Mouse (Mus musculus) activated CD4-positive, CD25-positive, alpha-beta regulatory T cell, adult 4 months (primary cell): ENCODE measurements around the gene Lamp1. TPM values are rescaled to one million over a fixed set of nuclear protein-coding genes. Genes with fewer than 3 reads are reported as not detected.
"Not testable (repeated sequence)": the region's sequence is repeated elsewhere in the genome, so short reads cannot be mapped to it uniquely, and the experiment has no call there.

Experiments
- ATAC-seq: one replicate; pipeline ENCODE4 v1.8.0; 2017
- polyA plus RNA-seq, 2 experiments: library from polyadenylated mRNA; unstranded; fragments of 100-300 nt; shearing (Covaris generic); gene quantifications; one replicate each; pipeline ENCODE4 v1.2.1; 2017

Gene Lamp1
- polyA plus RNA-seq: 10 to 100 TPM; 17.9 to 18.1 TPM

DNA sequence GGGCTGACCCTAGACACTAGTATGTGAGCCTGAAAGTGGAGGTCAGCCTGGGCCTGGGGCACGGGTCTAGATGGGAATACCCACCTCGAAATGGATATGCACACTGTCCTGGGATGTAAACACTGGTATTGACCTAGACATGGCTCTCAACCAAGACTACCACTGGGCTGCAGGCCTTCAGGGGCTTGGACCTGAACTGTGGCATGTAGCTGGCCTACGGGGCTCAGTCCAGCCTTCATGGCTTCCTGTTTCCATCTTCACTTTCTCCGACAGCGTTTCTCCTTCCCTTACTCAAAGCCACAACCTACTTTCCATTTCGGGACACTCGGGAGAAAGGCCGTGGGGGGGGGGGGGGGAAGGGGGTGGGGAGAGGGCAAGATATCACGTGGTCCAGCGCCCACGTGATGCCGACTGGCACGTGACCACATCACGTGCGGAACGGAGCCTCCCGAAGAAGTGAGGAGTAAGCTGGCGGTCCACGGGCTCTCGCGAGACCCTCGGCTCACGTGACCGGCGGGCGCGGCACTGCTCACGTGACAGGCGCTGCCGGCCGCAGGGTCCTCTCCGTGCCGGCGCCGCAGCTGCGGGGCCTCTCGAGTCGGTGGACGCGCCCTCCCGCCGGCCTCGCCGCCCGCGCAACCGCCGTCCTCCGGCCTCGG, at the start of gene Lamp1:
Gene Lamp1, plus strand, starts transcription at position 444 of the 659 bp plus-strand sequence.
- ATAC-seq: peak; percentile 84

DNA sequence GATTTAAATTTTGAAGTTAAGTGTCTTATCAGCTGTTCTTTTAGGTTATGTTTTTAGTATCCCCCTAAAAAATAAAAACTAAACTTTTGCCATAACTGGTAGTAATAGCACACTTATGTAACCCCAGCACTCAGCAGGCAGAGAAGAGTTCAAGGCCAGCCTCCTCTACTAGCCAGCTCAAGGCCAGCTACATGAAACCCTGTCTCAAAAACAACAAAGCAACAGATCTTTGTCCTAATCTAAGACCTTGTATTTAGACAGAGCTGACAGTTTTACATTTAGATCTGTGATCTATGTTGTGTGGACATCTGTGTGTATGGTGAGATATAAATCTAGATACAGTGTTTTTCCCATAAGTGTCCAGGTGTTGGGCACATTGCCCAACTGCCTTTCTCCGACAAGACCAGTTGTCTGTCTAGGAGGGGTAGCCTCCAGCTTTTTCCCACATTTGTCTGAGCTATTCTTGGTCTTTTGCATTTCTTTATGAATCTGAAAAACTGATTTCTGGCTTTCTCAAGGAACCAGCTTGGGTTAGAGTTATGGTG, 49.5 kb upstream of the Lamp1 start:
- ATAC-seq: no peak

DNA sequence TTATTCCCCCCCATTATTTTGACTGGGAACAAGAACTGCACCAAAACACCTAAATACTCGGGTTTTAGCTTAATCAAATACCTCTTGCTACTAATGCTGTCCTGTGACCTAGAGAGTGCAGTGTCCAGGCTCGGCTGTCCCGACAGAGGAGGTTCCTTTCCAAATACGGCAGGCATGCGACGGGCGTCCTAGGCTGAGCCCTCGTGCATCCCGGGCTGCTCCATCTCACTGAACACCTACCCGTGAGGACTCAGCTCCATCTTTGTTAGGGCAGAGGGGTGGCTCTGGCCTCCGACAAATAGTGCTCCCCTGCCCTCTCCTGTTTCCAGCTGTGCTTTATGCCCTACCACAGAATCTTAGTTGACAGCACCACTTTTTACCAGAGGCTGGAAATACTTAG, 47.0 kb upstream of the Lamp1 start:
- no peak for ATAC-seq

DNA sequence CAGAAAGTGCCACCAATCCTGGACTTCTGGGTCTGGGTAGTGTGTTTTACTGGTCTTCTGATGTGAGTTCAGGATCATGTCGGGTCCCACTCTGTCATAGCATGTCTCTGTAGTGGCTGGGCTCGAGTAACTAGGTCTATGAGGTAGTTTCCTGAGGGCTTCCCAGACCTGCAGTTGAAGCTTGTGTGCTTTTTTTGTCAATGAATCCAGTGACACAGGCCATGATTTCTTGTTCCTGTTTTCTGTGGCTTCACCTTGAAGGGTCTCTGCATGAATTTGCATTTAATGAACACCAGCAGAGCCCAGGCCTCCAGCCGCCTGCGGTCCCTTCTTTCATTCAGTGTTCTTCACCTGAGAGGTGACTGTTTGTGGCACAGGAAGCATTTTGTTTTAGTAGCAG, 45.7 kb upstream of the Lamp1 start:
- no peak for ATAC-seq

DNA sequence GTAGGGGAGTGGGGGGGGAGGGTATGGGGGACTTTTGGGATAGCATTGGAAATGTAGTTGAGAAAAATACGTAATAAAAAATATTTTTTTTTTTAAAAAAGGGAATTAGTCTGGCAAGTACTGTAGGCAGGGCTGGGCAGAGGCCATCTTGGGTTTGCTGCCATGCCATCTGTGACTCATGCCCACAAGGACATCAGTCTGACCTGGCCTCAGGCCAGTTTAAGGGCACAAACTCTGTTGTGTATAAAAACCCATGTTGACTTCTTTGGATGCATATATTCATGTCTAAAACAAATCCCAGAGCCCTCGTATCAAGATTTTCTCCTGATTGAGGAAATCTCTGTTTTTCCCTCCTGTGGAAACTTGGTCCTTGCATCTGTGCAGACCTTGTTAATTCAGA, 41.9 kb upstream of the Lamp1 start:
- ATAC-seq: no peak

DNA sequence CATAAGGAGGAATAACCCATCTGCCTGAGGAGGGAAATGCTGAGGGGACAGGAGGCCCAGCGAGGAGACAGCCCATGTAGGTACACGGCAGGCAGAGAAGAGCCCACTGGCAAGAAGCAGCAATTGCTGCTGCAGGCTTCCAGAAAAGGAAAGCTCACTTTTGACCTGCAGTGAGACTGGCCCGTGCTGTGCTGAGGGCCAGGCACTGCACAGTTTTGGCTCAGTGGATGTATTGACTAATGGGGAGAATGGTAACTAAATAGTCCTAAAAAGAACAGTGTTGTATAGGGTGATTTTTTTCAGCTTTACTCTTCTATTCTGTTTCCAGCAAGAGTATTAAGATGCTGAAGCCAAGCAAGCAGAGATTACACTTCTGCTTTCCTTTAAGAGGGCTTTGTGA, 40.4 kb upstream of the Lamp1 start:
- no peak for ATAC-seq

DNA sequence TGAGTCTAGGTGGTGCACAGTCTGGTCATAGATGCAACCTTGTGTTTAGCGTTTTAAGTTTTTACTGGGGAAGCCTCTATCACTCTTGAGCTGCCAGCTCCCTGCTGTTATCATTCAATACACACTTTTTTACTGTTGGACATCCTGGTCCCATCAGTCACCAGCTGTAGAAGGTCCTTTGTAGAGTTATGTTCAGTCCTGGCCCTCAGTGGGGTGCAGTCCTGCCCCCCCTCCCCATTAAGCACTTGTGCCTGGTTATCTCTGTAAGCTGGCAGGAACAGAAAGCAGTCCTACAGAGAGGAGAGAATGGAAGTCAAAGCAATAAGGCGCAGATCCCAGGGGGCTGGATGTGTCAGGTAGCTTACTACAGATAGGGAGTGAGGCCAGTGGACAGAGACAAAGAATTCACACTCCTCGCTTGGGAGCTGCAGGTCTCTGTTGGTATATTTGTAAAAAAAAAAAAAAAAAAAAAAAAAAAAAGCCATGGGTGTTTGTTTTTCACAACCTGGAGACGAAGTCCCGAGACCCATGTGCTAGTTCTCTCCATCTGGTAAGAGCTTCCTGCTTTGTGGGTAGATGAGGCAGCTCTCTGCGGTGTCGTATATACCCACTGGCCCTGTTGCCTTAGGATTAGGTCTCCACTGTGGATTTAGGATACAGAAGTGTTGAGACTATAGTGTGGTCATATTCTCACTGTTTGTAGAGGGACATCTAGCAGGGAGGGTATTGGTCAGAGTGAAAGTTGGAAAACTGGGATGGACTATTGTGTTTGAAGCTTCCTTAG, 37.9 kb upstream of the Lamp1 start:
- ATAC-seq: no peak

DNA sequence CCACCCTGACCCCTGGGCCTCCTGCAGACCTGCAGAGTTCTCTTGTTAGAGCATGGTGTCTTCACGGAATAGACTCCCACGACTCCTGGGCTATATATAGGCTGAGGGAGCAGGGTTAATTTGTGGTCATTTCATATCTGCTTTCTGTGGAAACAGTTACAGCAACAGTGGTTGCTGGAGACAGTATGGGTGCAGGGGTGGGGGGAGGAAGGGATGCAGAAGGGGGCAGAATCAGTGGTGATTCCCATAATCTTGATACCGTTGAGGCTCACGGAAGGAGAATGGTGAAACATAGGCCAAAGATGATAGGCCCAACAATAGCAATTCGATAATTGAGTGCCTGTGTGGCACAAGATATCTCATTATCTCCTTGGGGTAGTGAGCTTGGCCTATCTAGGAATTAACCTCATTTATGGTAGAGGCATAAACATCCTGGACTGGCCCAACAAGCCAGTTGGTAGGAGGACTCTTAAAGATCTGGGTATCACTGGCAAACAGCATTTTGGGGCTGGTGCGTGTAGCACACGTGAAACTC, 36.0 kb upstream of the Lamp1 start:
- ATAC-seq: no peak

DNA sequence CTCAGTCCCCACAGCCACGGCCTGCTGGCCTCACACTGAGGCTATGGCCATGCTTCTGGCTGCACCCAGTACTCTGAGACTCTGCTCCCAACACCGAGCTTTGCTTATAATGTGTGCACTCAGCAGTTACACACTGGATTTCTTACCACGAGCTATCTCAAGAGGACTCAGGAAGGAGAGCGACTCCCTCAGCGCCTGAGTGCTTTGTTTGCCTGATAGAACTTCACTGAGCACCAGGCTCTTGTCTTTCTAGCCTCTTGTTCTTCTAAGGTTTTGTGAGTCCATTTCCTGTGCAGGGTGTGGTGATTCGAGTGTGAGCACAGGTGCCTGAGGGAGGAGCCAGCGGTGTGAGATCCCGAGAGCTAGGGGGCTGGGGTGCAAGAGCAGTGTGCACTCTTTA, 34.1 kb upstream of the Lamp1 start:
- no peak for ATAC-seq

DNA sequence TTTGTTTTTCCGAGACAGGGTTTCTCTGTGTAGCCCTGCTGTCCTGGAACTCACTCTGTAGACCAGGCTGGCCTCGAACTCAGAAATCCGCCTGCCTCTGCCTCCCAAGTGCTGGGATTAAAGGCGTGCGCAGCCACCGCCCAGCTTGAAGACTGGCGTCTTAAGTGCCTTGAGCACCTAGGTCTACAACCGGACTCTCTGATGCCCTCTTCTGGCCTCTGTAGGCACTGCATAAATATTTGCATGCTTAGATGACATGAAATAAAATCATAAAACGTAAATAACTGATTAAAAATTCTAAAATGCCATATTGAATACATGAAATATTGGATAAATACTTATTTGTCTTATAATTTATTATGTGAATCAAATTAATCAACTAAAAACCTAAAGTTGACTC, 26.7 kb upstream of the Lamp1 start:
- not testable (repeated sequence) for ATAC-seq

DNA sequence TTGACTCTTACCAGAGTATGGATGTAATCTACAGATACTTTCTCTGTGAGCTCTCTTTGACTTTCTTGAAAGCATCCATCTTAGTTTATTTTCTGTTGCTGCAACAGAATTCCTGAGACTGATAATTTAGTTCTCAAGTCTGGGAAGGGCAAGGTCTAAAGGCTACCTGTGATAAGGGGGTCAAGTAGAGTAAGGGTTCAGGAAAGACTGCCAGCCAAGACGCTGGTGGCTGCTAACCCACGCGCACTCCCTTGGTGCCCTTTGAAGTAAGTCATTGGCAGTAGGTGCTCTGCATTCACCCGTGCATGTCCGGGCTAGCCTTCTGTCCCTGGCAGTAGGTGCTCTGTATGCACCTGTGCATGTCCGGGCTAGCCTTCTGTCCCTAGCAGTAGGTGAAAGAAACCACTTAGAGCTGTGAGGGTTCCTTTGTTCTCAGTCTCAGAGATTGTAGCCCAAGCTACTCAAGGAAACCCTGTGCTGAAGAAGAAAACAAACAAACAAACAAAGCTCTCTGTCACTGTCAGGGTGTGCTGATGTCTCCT, 19.2 kb upstream of the Lamp1 start:
- no peak for ATAC-seq

DNA sequence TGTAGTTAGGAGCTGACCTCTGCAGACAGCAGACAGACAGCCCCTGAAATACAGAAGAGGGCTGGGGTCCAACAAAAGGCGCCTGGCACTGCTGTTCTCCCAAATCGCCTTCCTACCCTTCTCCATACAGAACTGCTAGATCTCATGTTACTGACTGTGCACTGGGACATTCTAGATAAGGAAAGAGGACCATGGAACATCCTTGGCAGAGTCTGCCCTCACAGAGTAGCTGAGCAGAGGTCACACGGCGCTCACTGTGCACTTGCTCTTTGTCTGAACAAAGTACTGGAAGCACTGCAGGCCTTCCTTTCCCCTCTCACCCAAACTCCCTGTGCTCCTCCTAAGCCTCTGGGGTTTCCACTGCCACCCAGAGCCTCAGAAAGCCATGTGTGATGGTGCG, 17.3 kb upstream of the Lamp1 start:
- no peak for ATAC-seq

DNA sequence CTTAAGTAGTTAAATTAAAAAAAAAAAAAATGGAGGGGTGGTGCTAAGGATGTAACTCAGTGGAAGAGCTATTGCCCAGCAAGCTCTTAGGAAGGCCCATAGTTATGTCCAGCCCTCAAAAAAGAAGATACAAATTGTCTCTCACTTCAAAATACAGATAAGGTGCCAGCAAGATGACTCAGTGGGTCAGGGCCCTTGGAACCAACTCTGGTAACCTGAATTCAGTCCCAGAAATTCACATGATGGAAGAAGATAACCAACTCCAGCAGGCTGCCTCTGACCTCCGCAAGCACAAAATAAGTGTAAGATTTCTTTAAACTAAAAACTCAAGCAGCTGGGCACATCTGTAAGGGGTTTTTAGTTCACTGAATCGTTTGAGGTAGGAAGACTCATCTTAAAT, 10.5 kb upstream of the Lamp1 start:
- ATAC-seq: no peak

DNA sequence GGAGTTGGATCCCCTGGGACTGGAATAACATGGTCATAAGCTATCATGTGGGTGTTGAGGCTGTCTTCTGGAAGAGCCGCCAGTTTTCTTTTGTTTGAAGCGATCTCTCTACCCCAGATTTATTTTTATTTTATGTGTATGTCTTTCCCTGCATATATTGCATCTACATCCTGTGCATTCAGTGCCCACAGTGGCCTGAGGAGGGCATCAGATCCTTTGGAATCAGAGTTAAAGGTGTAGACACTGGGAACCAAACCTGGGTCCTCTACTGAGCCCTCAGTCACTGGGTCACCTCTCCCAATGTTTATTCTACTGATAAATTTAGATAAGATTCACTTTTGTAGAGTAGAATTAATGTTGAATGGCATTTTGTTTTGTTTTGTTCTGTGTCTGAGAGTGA, 9.7 kb upstream of the Lamp1 start:
- ATAC-seq: no peak

DNA sequence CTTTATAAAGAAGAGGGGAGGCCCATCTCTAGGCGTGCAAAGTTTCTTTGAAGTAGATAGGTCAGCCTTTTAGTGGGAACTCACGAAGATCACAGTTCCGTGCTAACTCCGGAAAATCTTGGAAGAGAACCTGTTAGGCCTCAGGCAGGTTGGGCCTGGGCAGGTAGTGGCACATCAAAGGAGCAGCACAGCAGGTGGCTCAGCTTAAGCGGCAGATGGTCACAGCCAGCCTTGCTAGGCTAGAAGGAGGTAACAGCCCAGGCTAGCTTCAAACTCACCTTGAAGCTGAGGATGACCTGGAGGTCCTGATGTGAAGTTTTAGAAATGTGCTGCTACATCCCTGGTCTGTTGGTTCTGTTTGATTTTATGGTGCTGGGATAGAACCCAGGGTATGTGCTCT, 9.1 kb upstream of the Lamp1 start:
- no peak for ATAC-seq

DNA sequence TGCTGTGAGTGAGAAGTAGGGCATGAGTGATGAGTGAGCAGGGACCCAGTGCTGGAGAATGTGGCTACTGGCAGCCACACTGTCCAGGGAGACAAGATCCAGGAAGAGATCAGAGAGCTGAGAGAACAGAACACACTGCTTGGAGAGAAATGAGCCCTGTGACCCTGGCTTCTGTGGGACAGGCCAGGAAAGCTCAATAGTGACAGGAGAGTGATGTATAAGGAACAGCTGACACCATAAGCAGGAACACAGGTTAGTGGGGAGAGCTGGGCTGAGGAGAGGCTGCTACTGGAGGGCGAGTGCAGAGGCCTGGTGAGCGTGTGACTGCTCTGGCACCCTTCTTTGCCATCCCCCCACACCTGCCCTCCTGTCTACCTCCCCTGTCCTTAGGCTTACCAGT, 8.0 kb upstream of the Lamp1 start:
- ATAC-seq: no peak

DNA sequence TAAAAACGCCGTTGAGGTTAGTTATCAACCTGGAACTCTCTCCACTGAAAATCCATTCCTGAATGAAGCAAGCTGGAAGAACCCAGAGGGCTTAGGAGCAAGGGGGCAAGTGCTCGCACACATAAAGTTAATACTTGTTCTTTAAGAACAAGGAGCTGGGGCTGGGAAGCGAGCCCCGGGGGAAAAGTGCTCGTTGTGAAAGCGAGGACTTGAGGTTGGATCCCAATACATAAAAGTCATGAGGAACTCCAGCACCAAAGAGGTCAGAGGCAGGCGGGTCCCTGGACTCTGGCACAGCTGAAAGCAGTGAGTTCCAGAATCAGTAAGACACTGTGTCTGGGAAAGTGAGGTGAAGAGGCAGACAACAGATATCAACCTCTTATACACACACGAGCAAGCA, 4.9 kb upstream of the Lamp1 start:
- ATAC-seq: no peak

DNA sequence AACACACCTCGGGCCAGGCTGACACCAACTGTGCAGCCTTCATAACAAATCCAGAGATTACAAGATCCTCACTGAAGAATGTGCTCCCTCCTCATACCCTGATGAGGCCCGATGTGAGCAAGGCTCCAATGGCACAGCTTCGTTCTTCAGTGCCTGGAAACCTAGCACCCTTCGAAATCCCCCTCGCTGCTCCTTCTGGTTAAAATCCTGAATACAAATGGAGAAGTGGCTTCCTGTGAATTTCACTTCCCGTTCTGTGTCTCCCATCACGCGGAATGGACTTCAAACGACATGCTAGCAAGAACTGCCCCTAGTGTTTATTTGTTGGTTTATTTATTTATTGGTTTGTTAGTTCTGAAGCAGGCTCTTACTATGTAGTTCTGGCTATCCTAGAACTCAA, 3.6 kb upstream of the Lamp1 start:
- ATAC-seq: no peak

DNA sequence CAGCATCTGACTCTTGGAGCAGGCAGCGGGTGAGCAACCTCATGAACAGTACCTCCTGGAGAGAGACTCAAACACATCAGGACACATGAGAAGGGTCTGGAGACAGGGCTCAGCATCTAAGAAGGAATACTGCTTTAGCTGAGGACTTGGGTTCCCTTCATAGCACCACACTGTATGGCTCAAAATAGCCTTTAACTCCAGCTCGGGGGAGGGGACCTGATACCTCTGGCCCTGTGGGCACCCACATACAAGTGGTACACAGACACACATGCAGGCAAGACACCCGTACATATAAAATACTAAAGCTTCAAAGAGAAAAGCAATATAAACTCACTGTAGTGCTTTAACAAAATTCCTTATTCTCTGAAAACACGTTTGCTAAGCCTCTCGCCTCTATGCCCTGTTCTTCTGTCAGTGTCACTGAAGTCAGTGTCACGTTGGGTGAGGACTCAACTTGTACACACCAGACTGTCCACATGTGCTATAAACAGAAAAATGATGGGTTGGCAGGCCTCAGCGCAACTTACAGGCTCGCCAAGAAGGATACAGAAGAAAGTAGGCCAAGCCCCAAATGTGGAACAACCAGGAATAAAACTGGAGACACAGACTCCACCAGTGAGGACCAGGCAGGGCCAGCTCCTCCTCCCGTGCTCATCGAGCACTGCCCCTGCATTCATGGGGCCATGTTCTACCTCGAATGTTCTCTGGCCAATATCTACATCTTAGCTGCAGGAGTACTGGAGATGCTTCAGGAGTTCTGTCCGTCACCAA, 2.4 kb upstream of the Lamp1 start:
- no peak for ATAC-seq

DNA sequence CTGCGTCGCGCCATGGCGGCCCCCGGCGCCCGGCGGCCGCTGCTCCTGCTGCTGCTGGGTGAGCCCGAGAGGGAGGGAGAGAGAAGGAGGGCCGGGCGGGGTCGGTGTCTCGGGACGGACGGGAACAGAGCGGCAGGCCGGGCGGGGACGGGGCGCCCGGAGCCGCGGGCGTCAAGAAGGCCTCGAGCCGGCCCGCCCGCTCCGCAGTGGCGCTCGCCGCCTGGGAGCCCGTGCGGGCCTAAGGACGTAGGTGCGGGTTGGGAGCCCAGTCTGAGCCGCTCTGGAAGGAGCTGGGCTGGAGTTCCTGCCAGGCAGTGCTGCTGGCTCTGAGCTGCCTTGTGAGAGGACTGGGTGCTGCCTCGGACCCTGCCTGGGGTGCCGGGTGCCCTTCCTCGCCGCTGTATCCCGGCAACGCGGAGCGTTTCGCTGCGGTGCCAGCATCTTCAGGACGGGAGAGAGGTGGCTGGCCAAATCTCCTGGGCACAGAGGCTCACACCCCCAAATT, 468 bp downstream of the Lamp1 start:
- peak; percentile 37 for ATAC-seq

DNA sequence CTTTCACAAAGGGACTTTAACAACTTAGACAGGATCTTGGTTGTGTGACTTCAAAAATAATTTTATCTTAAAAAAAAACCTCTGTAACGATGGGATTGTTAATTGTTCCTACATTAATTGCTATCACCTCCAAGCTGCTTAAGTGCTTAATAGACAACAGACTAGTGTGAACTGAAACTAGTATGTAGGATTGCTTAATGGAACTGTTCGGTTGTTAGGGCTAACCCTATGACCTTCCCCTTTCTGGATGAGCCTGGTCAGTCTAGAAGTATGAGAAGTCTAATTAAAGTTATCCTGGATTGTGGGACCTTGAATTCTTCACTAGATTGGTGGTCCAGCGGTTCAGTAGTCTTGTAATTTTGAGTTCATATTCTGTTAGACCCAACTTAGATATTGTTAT, 1.7 kb downstream of the Lamp1 start:
- ATAC-seq: no peak

DNA sequence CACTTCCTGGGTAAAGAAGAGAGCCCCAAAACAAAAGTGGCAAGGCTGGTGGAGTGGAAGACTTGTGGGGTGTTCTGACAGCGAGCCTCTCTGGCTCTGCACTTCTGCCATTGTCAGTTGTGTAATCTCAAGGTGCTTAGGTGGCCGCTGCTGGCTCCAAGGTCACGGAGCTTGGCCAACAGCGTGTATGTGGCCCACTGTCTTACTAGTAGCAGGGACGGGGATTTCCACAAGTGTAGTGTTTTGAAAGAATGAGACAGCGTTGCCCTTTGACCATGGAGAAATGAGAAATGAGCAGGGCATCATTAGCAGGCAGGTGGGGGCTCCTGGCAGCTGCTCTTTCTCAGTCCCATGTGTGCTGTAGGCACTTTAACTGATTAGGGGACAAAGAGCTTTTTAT, 3.1 kb downstream of the Lamp1 start:
- ATAC-seq: no peak

DNA sequence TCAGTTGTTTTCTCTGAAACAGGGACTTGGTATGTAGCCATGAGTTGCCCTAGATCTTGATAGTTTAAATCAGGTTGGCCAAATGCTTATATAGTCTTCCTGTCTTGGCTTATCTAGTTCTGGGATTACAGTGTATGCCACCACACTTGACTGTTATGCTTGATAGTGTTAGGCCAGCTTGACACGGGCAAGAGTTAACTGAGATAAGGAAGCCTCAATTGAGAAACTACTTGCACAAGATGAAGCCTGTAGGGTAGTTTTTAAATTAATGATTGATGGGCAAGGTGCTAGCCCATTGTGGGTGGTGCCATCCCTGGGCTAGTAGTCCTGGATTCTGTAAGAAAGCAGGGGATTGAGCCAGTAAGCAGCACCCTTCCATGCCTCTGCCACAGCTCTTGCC, 4.6 kb downstream of the Lamp1 start:
- no peak for ATAC-seq
